Mouse (Mus musculus) neural tube, embryonic 10.5 days (tissue): ENCODE results near the gene Dhx35.
A peak's percentile ranks its signal among the peaks of the same experiment; 100 is the strongest.

Source experiments
- DNase-seq: peaks from one replicate; pipeline ENCODE4 v3.0.0-alpha.2; 2017; ENCODE audit warnings: low spot score; ENCODE audit errors: extremely low spot score

Gene Dhx35

DNA sequence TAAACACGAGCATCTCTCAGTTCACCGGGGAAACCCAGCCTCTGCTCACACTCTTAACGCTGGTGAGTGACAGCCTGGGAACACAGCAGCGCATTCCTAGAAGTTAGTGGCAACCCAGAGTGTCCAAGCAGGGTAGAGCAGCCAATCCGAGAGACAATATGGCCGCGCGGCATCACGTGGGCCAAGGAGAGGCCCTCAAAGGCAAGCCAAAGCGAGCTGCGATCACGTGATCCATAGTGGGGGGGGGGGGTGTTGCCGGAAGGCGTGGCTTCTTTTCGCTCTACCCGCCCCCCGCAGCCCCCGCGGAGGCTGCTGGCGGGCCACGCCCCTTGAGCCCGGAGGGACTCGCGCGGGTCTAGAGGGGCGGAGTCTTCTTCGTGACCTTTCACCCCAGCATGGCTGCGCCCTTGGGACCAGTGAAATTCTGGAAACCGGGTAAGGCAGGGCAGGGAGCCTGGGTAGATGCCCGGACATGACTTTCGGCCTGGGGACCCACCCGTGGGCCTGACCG, at the start of gene Dhx35:
Gene Dhx35, plus strand, starts transcription at position 314 of the 511 bp plus-strand sequence.
- DNase-seq, result peak; percentile 98

GRCm38 (mm10) chr2:158745049-158745482, 49.5 kb upstream of the Dhx35 start:
- peak; percentile 45 for DNase-seq

- DNase-seq, result no peak
Measured at GRCm38 (mm10) chr2:158746164-158746563, 48.4 kb upstream of the Dhx35 start.

DNA sequence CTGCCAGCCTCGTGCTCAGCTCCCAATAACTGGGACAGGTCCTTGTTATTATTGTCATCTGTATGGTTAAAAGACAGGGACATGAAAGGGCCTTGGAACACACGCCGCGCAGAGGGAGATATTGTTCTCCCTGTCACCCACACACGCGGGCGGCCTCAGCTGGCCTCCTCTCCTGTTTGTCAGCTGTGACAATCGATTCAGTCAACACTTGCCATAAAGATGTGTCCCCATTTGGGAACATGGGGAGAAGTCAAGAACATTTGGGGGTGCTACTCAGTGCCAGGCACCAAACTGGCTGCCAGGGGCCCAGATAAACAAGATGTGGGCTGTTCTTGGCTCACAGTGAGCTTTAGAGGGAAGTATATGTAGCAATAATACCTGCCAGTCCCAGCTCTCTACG, 45.2 kb upstream of the Dhx35 start:
- DNase-seq, result no peak

GRCm38 (mm10) chr2:158760231-158760630, 34.4 kb upstream of the Dhx35 start:
- DNase-seq, result no peak

DNA sequence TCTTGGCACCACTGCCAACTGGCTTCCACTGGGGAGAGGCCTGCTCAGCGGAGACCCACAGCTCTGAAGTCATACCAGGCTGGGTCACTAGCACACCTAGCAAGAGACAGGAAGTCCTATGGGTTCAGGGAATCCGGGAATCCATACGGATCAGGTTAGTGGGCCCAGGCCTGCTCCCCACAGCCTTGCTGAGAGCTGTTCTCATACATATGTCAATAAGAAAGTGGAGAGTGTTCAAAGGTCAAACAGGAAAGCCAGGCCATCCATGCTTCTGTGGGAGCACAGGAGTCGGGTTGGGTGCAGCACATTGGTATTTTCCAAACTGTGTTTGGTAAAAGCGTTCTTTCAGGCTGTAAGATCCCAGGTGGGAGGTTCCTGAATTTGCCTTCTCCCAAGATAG, 32.3 kb upstream of the Dhx35 start:
- no peak for DNase-seq

DNA sequence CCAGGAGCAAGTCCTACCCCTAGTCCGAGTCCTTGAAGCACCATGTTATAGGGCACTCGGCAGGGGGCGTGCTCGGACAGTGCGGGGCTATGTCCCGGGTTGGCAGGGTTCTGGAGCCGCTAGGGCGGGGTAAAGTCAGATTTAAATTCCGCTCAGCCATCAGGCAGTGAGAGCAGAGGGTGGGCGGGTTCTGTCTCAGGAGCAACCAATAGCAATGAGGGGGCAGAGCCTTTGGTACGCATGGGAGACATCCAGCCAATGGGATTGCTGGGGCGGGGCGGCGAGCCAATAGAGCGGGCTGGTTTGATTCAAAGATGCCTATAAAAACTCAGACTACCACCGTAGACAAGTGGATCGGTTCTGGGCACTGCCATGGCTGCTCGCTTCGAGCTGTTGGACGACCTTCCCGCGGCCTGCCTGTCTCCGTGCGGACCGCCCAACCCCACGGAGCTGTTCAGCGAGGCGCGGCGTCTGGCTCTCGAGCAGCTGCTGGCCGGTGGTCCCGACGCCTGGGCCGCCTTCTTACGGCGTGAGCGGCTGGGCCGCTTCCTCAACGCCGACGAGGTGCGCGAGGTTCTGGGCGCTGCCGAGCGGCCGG, 26.8 kb upstream of the Dhx35 start, which contains the start of gene Fam83d:
Gene Fam83d, plus strand, starts transcription at position 352 of the 598 bp plus-strand sequence.
- DNase-seq, result peak; percentile 92

GRCm38 (mm10) chr2:158768350-158768749, 26.3 kb upstream of the Dhx35 start:
- no peak for DNase-seq

DNA sequence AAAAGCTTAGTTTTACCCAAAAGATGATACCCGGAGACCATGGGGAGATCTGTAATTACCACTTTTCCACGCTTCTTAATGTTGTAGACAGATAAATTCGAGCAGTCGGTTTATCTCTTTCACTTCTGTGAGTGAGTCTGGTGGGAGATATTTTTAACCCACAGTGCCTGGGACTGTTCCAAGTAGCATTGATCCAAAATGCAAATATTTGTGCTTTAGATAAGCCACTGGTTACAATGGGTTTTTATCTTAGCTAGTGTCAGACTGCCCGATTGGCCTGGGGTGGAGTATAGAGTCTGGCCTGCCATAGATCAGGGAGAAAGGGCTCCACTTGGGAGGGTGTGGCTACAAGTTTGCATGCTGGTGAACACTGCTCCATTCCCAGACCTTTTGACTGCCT, 25.8 kb upstream of the Dhx35 start:
- peak; percentile 17 for DNase-seq

- no peak for DNase-seq
Measured at GRCm38 (mm10) chr2:158770126-158770757, 24.4 kb upstream of the Dhx35 start.

- DNase-seq, result no peak
Measured at GRCm38 (mm10) chr2:158771066-158771763, 23.4 kb upstream of the Dhx35 start.

- DNase-seq, result no peak
Measured at GRCm38 (mm10) chr2:158772808-158773207, 21.8 kb upstream of the Dhx35 start.

GRCm38 (mm10) chr2:158774886-158775285, 19.7 kb upstream of the Dhx35 start:
- DNase-seq, result no peak

- DNase-seq, result no peak
Measured at GRCm38 (mm10) chr2:158776716-158777115, 17.9 kb upstream of the Dhx35 start.

DNA sequence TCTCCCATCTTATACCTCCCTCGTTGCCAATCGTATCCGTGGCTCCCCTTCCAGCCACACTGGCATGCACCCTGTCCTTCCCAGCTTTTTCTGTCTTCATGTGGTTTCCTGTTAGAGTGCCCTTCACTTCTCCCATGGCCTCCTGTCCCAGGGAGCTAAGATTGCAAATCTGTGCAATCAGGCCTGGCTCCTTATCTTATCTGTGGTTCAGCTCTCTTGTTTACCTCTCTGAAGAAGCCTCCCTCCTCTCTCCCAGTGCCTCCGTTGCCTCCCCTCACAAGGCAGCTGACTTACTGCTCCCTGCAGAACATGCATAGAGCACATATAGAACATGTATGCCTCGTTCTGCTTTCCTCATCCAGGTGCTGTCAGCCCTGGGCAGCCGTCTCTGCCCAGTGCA, 17.1 kb upstream of the Dhx35 start:
- DNase-seq, result no peak

- DNase-seq, result no peak
Measured at GRCm38 (mm10) chr2:158778349-158778748, 16.3 kb upstream of the Dhx35 start.

DNA sequence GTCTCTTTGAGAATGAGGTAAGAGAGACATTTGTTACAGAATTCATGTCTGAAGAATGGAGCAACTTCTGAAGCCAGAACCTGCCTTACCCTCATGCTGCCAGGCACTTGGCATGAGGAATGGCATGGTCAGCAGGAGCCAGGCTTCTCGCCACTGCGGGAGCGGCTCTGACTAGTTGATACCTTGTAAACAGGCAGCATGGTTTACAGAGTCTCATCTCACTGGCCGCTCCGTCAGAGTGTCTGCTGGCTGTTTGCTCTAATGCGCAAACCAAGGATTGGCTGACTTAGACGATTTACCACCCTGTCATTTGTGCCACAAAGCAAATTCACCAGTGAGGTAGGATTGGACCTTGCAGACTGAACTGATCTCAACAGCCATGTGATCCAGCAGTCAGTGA, 13.5 kb upstream of the Dhx35 start:
- DNase-seq, result no peak

DNA sequence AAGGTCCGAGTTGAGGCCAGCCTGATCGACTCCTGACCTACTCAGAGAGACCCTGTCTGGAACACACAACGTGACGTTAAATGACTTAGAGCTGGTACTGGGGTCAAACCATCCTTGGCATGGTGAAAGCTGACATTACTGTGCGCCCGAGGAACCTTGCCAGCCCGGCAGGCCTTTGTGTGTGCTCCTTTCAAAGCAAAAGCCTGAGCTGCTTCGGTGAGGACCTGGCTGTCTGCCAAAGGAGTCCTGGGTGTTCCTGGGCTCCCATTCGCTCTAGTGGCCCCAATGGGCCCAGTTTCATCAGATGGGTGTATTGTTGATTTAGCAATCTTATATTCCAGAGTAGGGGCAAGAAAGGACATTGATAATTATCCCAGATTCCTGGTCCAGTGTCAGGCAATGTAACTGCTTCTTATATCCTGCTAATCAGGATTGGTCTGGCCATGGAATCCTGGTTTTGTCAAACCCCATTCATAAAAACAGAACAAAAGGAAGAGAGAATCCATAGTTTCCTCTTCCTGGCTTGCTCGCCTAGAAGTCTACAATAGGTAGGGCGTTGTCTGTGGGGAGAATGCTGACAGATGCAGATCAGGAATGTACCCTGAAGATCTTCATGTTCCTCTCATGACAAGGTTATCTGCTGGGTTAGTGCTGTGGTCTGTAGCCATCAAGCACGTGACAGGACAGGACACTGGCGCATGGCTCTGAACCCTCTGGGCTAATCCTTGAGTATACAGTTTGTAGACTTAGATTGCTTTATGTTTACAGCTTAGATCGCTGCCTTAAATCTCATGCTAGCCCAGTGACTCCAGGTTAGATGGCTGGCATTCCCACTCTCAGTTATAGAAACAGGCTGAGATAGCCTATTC, 7.4 kb upstream of the Dhx35 start:
- no peak for DNase-seq

DNA sequence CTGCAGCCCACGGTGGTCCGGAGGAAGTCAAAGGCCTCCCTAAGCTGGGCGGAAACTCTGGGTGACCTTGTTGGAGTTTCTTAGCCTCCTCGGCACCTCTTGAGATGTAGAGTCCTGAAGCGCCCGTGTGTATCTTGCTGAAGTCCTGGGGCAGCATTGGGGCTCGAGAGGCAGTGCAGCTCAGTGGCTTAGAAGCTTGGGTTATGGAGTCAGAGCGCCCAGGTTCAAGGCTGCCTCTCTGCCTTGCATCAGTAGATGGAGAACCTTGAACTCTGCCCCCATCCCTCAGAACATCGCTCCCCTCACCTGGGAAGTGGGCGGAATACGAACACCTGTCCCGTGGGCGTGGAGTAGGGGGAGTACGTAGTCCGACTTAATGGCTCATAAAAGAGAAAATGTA, 436 bp downstream of the Dhx35 start:
- DNase-seq, result no peak

- DNase-seq, result no peak
Measured at GRCm38 (mm10) chr2:158795875-158796274, 1.3 kb downstream of the Dhx35 start.

DNA sequence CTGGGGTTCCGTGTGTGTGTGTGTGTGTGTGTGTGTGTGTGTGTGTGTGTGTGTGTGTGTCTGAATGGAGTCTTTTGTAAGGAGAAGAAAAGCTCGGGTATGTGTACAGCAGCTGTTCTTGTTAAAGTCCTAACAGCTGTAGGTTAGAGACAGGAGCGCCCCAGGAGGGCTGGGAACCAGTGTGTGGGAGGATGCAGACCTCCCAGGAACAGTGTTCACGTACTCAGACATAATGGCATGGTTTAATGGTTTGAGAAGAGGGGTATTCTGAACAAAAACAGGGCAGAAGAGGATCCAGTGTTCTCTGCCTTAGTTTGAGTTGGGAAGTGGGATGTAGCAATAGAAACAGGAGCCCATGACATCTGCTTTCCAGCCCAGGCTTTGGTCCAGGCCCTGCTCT, 4.7 kb downstream of the Dhx35 start:
- DNase-seq, result no peak
